Mouse (Mus musculus) CH12.LX (cell line): ENCODE measurements around the gene Prkcsh. TPM values are rescaled to one million over a fixed set of nuclear protein-coding genes. Genes with fewer than 3 reads are reported as not detected.

Experiments
- DNase-seq: peaks from one replicate; pipeline ENCODE4 v3.0.0-alpha.2; 2013; ENCODE audit errors: extremely low read depth
- H3K27ac ChIP-seq: 2 replicates; pipeline ENCODE4 v1.5.1; 2012; ENCODE audit warnings: low read depth, mild to moderate bottlenecking, control low read depth, moderate library complexity; ENCODE audit not compliant: insufficient read depth
- H3K27me3 ChIP-seq: replicated peaks from 2 replicates; pipeline ENCODE3; 2012; ENCODE audit warnings: inconsistent platforms
- H3K36me3 ChIP-seq, 2 experiments: replicated peaks in 1 of 2; 2 replicates each; pipeline versions ENCODE3 to v1.6.1; 2012; ENCODE audit warnings: inconsistent platforms in 1 of 2, low read length in 1 of 2, mild to moderate bottlenecking in 1 of 2, mixed read lengths in 1 of 2, moderate library complexity in 1 of 2; ENCODE audit not compliant: control insufficient read depth in 1 of 2, insufficient read depth in 1 of 2
- H3K4me1 ChIP-seq, 2 experiments: 2 replicates each; pipeline ENCODE4 v1.6.1; 2012; ENCODE audit warnings: inconsistent platforms in 1 of 2, moderate library complexity in 1 of 2; ENCODE audit not compliant: insufficient read depth in 2 of 2, control insufficient read depth in 1 of 2
- H3K4me2 ChIP-seq: 2 replicates; pipeline ENCODE4 v1.6.1; 2012; ENCODE audit warnings: low read depth, mild to moderate bottlenecking, control low read depth; ENCODE audit not compliant: poor library complexity, insufficient read depth, severe bottlenecking
- H3K4me3 ChIP-seq, 3 experiments: fragments of 150-350 bp in 1 of 3; sonication (generic) in 1 of 3; replicated peaks in 1 of 3; 2 replicates each; pipeline versions ENCODE3 to v1.5.1; 2011 to 2012; ENCODE audit warnings: low read depth in 2 of 3, low read length in 2 of 3, mild to moderate bottlenecking in 2 of 3, moderate library complexity in 2 of 3, control low read depth in 1 of 3, improper control_type of control experiment in 1 of 3, inconsistent platforms in 1 of 3, mixed read lengths in 1 of 3; ENCODE audit not compliant: poor library complexity in 1 of 3
- H3K79me2 ChIP-seq: replicated peaks from 2 replicates; pipeline ENCODE4 v1.6.1; 2012; ENCODE audit warnings: mild to moderate bottlenecking, moderate library complexity; ENCODE audit not compliant: control insufficient read depth, poor library complexity, insufficient read depth, severe bottlenecking; ENCODE audit errors: extremely low read depth
- H3K9ac ChIP-seq: 2 replicates; pipeline ENCODE4 v1.6.1; 2012; ENCODE audit warnings: low read depth, mild to moderate bottlenecking, control low read depth, moderate library complexity; ENCODE audit not compliant: insufficient read depth
- H3K9me3 ChIP-seq: replicated peaks from 2 replicates; pipeline ENCODE3; 2012; ENCODE audit warnings: low read length, inconsistent platforms, mixed read lengths
- CHD1 ChIP-seq: IDR thresholded peaks from 2 replicates; pipeline ENCODE4 v1.6.1; 2012; ENCODE audit warnings: low read depth, low read length, improper control_type of control experiment, inconsistent platforms
- CHD2 ChIP-seq: IDR thresholded peaks from 2 replicates; pipeline ENCODE4 v1.6.1; 2011; ENCODE audit warnings: low read length, improper control_type of control experiment
- CTCF ChIP-seq, 2 experiments: IDR thresholded peaks in 1 of 2; conservative IDR thresholded peaks in 1 of 2; 2 replicates each; pipeline ENCODE4 v1.5.1; 2011 to 2012; ENCODE audit warnings: low read depth in 2 of 2, low read length in 2 of 2, improper control_type of control experiment in 1 of 2, inconsistent platforms in 1 of 2, mild to moderate bottlenecking in 1 of 2, moderate library complexity in 1 of 2
- GABPA ChIP-seq: IDR thresholded peaks from 2 replicates; pipeline ENCODE4 v1.6.1; 2012; ENCODE audit warnings: low read depth, low read length, improper control_type of control experiment, inconsistent platforms; ENCODE audit not compliant: insufficient replicate concordance
- JUN ChIP-seq: IDR thresholded peaks from 2 replicates; pipeline ENCODE4 v1.6.1; 2011; ENCODE audit warnings: low read depth, mild to moderate bottlenecking, low read length, improper control_type of control experiment, moderate library complexity; ENCODE audit not compliant: insufficient read depth
- JUND ChIP-seq: conservative IDR thresholded peaks from 2 replicates; pipeline ENCODE4 v1.6.1; 2011; ENCODE audit warnings: low read depth, low read length, improper control_type of control experiment
- MAFK ChIP-seq: IDR thresholded peaks from 2 replicates; pipeline ENCODE4 v1.6.1; 2011; ENCODE audit warnings: low read length, improper control_type of control experiment; ENCODE audit not compliant: insufficient replicate concordance
- MAX ChIP-seq: IDR thresholded peaks from 2 replicates; pipeline ENCODE4 v1.6.1; 2011; ENCODE audit warnings: low read length, improper control_type of control experiment
- NRF1 ChIP-seq: IDR thresholded peaks from 2 replicates; pipeline ENCODE4 v1.6.1; 2014; ENCODE audit warnings: low read depth, mild to moderate bottlenecking, inconsistent platforms, low read length, improper control_type of control experiment, moderate library complexity
- PAX5 ChIP-seq: IDR thresholded peaks from 2 replicates; pipeline ENCODE4 v1.6.1; 2012; ENCODE audit warnings: low read length, inconsistent platforms, mixed read lengths
- POLR2A ChIP-seq: IDR thresholded peaks from 2 replicates; pipeline ENCODE4 v1.6.1; 2011; ENCODE audit warnings: low read depth, mild to moderate bottlenecking, improper control_type of control experiment, low read length
- RCOR1 ChIP-seq: conservative IDR thresholded peaks from 2 replicates; pipeline ENCODE4 v1.6.1; 2012; ENCODE audit warnings: low read depth, mild to moderate bottlenecking, inconsistent platforms, low read length, improper control_type of control experiment
- TBP ChIP-seq: conservative IDR thresholded peaks from 2 replicates; pipeline ENCODE4 v1.6.1; 2011; ENCODE audit warnings: low read depth, low read length, improper control_type of control experiment
- TCF12 ChIP-seq: IDR thresholded peaks from 2 replicates; pipeline ENCODE4 v1.6.1; 2014; ENCODE audit warnings: low read depth, mild to moderate bottlenecking, inconsistent platforms, low read length, improper control_type of control experiment
- UBTF ChIP-seq: IDR thresholded peaks from 2 replicates; pipeline ENCODE4 v1.6.1; 2012; ENCODE audit warnings: low read depth, mild to moderate bottlenecking, inconsistent platforms, low read length, improper control_type of control experiment, moderate library complexity
- USF1 ChIP-seq: IDR thresholded peaks from 2 replicates; pipeline ENCODE4 v1.6.1; 2014; ENCODE audit warnings: low read depth, mild to moderate bottlenecking, inconsistent platforms, low read length, improper control_type of control experiment
- ZMIZ1 ChIP-seq: IDR thresholded peaks from 2 replicates; pipeline ENCODE4 v1.6.1; 2012; ENCODE audit warnings: low read depth, mild to moderate bottlenecking, inconsistent platforms, low read length, improper control_type of control experiment
- dilution Hi-C: fragments of 300-500 bp; cut with MboI; formaldehyde crosslinking; loops from 2 replicates; pipeline ENCODE4 v1.14.3; 2020; ENCODE audit warnings: low sequenced_read_pairs; ENCODE audit not compliant: extremely low pct_unique_long_range_greater_than_20kb, extremely low pct_ligation_motif_present
- in situ Hi-C: fragments of 300-500 bp; cut with MboI; formaldehyde crosslinking; loops from 3 replicates; pipeline ENCODE4 v1.14.3; 2019; ENCODE audit warnings: low sequenced_read_pairs, low pct_ligation_motif_present, low pct_unique_long_range_greater_than_20kb, mixed read lengths
- polyA plus RNA-seq: library from polyadenylated mRNA; unstranded; fragments of >175 nt; gene quantifications from 2 replicates; pipeline ENCODE4 v1.2.1, GENCODE M21; 2012; ENCODE audit warnings: low read depth; ENCODE audit not compliant: insufficient read length
- total RNA-seq, 2 experiments: library from RNA; depleted of rRNA; stranded (reverse); fragments of 300-350 nt in 1 of 2; fragments of >200 nt in 1 of 2; gene quantifications; 2 replicates each; pipeline ENCODE4 v1.2.3; 2012 to 2014

Prkcsh gene
- total and polyA plus RNA-seq, 3 experiments, result 72.1 to 160 (median 148) TPM

- DNase-seq, result no peak
- no peaks in the 10 kb centered on the region for H3K9me3 ChIP-seq
- no peak overlapping the region for H3K9ac ChIP-seq
- dilution Hi-C loops (no loop called here), in situ Hi-C loops (loop anchor here (5.0 kb wide), 1 partner anchor 39 kb away; the partner anchor contains the start of gene Epor)
- H3K4me3 ChIP-seq, result no peak overlapping the region
- no peak overlapping the region for H3K4me2 ChIP-seq
- TF ChIP-seq GABPA (no peak), MAFK (no peak), CHD2 (no peak), JUN (no peak), USF1 (no peak), TBP (no peak)
- peaks cover 13% of the 10 kb centered on the region; the same call in 1 of the 2 replicates for H3K79me2 ChIP-seq
- no peak overlapping the region for H3K27ac ChIP-seq
- H3K4me1 ChIP-seq, result peaks cover 8 to 36% of the 10 kb centered on the region in 2 experiments
- peaks cover 26 to 30% of the 10 kb centered on the region in 2 experiments for H3K36me3 ChIP-seq
- H3K27me3 ChIP-seq, result peaks cover 27% of the 10 kb centered on the region
Measured at GRCm38 (mm10) chr9:22001633-22002032, 973 bp upstream of the Prkcsh start.

- dilution Hi-C loops (no loop called here), in situ Hi-C loops (loop anchor here (5.0 kb wide), 1 partner anchor 41 kb away; the partner anchor contains the start of gene Epor)
- TF ChIP-seq PAX5, result no peak
- TF ChIP-seq TBP, result peak; percentile 52; the same call in 1 of the 2 replicates
- 0 out of 2 replicates have a peak, but pooled peaks have one; percentile 12 for TF ChIP-seq ZMIZ1
- no peak for TF ChIP-seq NRF1
- TF ChIP-seq JUND, result no peak
- no peak for TF ChIP-seq GABPA
- no peak for TF ChIP-seq USF1
- TF ChIP-seq RCOR1, result no peak
- TF ChIP-seq TCF12, result peak; percentile 30; the same call in 1 of the 2 replicates
- no peak for TF ChIP-seq CTCF (conservative IDR thresholded peaks at IDR 0.05 in 1 of 2, IDR thresholded peaks at IDR 0.05 in 1 of 2; ENCODE audit: low read depth in 2 of 2, low read length in 2 of 2)
- peak; percentile 29; the same call in 1 of the 2 replicates for TF ChIP-seq POLR2A
- TF ChIP-seq MAX, result no peak
- no peak for TF ChIP-seq CHD1
- no peak for TF ChIP-seq UBTF
- peaks cover 40 to 45% of the 10 kb centered on the region in 2 experiments for H3K36me3 ChIP-seq
- H3K9me3 ChIP-seq, result no peaks in the 10 kb centered on the region
- peak overlapping the region; percentile 84 for H3K9ac ChIP-seq
- peaks cover 13% of the 10 kb centered on the region; the same call in 1 of the 2 replicates for H3K79me2 ChIP-seq
- peak overlapping the region; percentile 93 for H3K4me2 ChIP-seq
- peak; percentile 73 for DNase-seq
- H3K4me1 ChIP-seq, result peaks cover 8 to 36% of the 10 kb centered on the region in 2 experiments
- peak overlapping the region; percentile 48 for H3K27ac ChIP-seq
- peak overlapping the region; percentile 83 to 99 (median 89) for H3K4me3 ChIP-seq
- peaks cover 18% of the 10 kb centered on the region for H3K27me3 ChIP-seq
Measured at GRCm38 (mm10) chr9:22003163-22003554, 553 bp downstream of the Prkcsh start.
